Mouse (Mus musculus) layer of hippocampus, postnatal 36 days (tissue): ENCODE results near the gene Cpa5. TPM values are rescaled to one million over a fixed set of nuclear protein-coding genes. Genes with fewer than 3 reads are reported as not detected.

Source experiments
- total RNA-seq, 2 experiments: library from RNA; stranded (reverse); gene quantifications; 2 replicates each; pipeline ENCODE4 v1.2.3; 2021

Gene Cpa5
- total RNA-seq, 2 experiments from 2014 or later, result not detected

Other genes starting within 250 kb of the Cpa5 start
- gene Zc3hc1, start 220.0 kb upstream of the Cpa5 start, total RNA-seq, result 10 to 100 TPM; 24.5 to 27.9 TPM
- gene Klhdc10, start 209.1 kb upstream of the Cpa5 start, total RNA-seq, result 10 to 100 TPM; 95.9 to 97.0 TPM
- gene Tmem209, start 101.2 kb upstream of the Cpa5 start, total RNA-seq, result 10 to 100 TPM; 19.2 to 25.2 TPM
- 1 to 10 TPM in 1 of 2 experiments, under 1 TPM in 1; 0.70 to 1.2 TPM for gene Ssmem1, start 101.2 kb upstream of the Cpa5 start, total RNA-seq
- gene Cpa2, start 69.4 kb upstream of the Cpa5 start, total RNA-seq, result 1 to 10 TPM in 1 of 2 experiments, under 1 TPM in 1; 0.92 to 2.0 TPM
- gene Cpa4, start 42.6 kb upstream of the Cpa5 start, total RNA-seq, result not detected
- gene Cpa1, start 28.2 kb downstream of the Cpa5 start, total RNA-seq, result not detected
- 1 to 10 TPM; 6.7 to 6.8 TPM for gene Cep41, start 82.7 kb downstream of the Cpa5 start, total RNA-seq
- 10 to 100 TPM; 48.4 to 52.7 TPM for gene Mest, start 112.5 kb downstream of the Cpa5 start, total RNA-seq